Mouse (Mus musculus) WW6 (cell line): ENCODE data around the gene Mtus2.

ENCODE experiments used
- DNase-seq: peaks from one replicate; pipeline ENCODE4 v3.0.0-alpha.2; 2013; ENCODE audit warnings: low read depth, low spot score

Gene Mtus2

DNA sequence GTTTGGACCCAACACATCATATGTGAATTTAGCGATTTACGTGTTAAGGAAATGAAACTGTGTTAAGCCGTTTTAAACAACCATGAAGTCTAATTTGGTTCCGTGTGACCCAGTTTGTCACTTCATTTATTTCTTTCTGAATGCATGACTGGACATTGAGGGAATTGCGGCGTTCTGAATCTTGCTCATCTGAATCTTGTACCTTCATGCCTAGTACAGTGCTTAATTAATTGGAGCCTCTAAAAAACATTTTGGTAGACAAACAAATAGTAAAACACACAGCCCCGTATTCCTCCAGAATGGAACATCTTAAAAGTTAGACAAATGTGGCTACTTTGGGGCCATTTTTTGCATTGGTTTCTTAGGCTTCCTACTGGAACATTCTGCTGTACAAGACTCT is 84.5 kb downstream of the Mtus2 start:
- no peak for DNase-seq

DNA sequence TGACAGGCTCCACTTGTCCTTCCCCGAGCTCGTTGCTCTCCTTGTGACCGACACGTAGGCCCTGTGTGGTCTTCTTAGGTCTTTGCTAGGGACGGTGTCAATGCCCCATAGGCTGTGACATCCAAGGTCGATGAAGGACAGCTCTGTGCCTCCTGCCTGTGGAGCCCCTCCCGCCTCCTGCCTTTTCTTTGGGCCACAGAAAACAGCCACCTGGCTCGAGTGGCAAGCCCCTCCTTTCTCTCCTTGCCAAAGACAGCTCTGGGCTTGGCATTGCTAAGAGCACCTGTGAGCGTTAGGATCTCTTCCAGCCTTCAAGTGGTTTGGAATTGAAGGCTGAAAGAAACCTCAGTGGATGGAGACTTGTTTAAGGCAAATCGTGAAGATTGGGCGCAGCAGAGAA is 91.1 kb downstream of the Mtus2 start:
- no peak for DNase-seq

DNA sequence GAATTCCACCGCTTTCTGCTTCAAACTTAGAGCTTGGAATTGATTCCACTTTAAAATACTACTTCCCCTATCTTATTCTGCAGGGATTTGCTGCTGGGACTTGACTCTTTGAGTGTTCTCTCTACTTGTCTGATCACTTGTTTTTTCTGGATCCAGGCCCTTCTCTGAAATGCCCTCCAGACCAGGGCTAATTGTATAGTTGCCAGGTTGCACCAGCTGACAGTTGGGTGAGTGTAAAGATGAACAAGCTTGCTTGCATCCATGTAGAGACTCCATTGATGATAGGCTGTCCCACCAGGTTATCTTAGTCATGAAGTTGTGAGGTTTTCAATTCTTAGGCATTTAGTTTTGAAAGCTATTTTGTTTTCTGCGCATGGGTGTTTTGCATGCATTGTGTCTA is 92.2 kb downstream of the Mtus2 start:
- no peak for DNase-seq

DNA sequence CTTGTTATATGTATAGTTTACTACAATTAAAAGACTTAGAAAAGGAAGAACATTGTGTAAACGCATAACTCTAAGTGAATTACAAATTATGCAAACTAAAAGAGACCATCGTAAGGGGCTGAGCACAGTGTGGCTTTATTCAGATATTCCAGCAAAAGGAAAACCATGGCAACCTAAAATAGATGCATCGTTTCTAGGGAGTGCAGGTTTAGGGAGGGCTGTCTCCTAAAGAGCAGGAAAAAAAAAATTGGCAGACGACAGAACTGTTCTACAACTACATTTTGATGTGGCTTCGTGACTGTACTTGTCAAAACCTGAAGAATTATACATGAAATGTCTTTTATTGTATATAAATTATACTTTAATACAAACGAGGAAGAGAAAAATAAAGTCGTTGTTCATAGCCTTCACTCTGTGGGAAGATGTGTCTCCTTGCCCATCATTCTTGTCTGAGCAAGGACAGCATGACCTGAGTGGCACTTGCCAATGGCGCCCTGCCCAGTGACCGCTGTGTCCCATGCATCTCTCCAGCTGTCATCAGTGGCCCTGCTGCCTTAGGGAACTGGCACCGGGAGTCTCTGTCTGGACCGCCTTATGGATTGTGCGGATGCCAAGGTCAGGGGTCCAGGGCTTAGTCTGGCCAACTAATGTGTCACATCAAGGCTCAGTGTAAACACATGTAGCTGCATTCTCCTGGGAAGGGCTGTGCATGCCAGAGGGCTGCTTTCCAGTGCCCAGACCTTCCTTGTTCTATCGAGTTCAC is 95.9 kb downstream of the Mtus2 start:
- no peak for DNase-seq

DNA sequence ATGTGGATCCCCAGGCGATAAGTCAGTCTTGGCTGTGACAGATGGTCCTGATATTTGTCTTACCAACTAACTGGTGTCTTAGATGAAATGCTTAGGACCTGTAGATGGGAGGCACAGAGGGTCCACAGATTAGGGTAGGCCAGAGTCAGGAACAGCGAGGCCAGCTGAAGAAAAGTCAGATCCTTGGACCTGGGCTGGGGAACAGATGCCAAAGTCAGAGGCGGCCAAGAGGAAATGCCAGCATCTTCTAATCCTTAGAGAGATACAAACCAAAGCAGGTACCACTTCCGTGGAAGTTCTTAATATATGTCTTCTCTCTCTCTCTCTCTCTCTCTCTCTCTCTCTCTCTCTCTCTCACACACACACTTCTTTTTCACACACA is 96.5 kb downstream of the Mtus2 start:
- no peak for DNase-seq

DNA sequence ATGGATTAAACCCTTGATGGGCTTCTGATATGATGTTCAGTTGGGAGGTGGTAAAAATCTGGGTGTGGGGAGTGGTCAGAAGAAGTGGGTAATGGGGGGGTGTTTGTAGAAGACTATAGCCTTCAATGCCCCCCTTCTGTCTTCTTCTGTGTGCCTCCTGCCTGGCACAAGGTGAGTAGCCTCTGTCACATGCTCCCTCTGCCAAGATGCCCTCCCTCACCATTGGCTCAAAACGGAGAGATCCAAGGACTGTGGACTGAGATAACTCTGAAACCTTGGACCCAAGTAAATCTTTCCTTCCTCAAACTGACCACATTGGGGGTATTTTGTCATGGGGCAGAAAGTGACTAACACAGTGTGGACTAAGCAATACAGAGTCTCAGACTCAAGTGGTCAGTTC is 99.7 kb downstream of the Mtus2 start:
- no peak for DNase-seq

DNA sequence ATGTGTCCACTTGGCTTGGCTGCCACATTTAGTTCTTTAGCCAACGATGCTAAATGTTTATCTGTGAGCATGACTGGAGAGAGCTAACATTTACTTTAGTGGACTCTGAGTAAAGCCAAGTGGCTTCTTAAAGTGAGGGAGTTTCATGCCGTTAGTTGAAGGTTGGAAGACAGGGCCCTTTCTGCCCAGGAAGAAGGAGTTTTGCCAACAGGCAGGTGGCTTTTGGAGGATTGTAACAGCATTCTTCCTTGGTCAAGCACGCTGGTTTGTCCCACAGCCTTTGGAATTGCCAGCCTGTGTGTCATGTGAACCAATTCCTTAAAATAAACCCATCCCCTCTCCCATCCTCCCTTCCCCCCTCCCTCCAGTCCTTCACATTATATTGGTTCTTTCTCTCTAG is 100.3 kb downstream of the Mtus2 start:
- DNase-seq = no peak

DNA sequence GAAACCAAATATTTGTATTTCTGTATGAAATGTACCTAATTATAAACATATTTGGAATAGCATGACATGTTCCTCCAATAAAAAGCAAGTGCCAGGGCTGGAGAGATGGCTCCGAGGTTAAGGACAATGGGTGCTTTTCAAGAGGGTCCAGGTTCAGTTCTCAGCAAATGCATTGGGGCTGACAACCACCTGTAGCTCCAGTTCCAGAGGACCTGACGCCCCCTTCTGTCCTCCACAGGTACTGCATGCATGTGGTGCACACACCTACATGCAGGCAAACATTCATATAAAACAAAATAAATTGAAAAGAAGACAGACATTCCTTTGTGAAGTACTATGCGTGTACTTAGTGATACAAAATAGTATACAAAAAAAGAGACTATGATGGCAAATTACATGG is 102.2 kb downstream of the Mtus2 start:
- no peak for DNase-seq

DNA sequence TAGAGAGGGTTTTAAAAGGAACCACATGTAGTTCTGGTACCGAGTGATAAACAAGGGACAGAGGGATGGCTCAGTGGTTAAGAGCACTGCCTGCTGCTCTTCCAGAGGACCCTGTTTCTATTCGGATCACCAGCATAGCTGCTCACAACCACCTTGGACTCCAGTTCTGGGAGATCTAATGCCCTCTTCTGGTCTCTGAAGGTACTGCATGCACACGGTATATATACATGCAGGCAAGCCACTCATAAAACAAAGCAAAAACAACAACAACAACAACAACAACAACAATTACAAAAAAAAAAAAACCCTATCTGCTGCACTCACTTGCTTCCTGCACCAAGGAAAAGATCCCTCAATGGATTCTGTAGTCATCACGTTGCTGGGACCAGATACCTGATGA is 104.7 kb downstream of the Mtus2 start:
- no peak for DNase-seq

DNA sequence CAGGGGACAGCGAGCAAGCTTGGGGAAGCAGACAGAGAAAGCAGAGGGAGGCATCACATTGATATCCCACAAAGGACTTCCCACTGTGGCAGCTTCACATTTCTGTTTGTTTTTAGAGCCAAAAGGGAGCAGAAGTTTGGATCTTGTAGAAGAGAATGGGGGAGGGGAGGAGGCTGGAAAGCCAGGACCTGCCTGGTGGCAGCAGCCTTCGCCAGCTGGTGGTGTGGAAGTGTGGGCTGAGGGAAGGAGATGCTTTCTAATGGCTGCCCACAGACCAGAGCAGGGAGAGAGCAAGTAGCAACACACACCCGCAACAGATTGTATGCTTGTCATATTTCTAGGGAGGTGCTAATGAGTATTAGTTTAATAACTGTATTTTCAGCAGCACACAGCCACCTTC is 106.6 kb downstream of the Mtus2 start:
- no peak for DNase-seq

DNA sequence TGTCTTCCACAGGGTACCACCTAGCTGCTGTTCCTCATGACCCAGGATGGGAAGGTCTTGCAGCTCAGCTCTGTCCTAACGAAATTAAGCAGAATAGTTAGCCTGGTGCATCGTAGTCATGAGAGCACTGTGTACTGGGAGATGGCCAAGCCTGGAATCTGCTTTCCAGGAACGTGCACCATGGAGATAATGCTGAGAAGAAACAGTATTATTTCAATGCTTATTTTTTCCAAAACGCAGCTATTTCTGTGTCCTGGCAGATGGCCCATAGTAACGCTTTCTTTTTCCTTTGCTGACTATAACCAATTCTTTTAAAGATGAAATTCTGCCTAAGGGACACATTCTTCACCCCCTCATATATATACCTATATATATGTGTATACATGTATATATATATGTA is 108.1 kb downstream of the Mtus2 start:
- DNase-seq = no peak

DNA sequence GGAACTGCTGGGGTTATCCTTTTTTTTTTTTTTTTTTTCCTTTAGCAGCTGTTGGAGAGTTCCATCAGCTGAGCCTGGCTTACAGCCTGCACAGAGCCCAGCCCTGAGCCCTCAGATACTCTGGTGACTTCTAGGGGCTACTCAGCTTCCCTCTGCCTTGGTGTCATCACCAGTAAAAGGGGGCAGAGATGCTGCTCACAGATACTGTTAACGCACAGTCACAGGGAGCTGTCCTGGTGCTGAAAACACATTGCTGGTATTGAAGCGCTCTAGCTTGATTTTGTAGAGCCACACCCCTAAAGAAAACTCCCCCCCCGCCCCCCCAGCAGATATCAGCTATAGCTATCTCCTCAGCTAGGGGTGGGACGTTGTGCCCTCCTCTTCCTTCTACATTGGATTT is 112.8 kb downstream of the Mtus2 start:
- no peak for DNase-seq

DNA sequence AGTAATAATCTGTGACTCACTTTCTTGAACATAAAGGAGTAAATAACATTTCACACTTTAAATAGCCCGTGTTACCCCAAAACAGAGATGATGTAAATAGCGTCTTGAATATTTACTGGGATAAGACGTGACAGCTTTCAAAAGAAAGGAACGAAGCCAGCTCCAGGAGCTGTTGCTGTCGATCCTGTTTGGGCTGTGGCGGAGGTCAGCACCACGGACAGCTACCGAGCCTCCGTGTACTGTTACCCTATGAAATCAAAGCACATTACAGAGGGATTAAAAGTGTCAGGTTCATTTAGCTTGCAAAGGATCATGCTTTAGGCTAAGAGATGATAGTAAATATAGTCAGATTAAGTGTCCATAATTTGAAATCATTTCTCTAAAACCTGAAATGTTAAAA is 114.7 kb downstream of the Mtus2 start:
- no peak for DNase-seq

DNA sequence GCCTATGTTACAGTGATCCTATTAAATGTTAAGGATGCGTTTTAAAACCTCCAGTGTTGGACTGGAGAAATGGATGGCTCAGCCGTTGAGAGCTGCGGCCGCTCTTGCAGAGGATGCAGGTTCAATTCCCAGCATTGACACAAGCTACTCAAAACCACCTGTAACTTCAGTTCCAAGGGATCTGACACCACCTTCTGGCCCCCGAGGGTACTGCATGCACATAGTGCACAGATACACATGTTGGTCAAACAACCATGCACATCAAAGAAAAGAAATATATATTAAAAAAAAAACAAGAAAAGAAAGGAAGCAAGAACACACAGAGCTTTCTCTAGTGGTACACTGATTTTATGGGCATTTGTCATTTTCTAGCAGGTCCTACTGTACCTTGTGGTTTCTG is 116.3 kb downstream of the Mtus2 start:
- no peak for DNase-seq

DNA sequence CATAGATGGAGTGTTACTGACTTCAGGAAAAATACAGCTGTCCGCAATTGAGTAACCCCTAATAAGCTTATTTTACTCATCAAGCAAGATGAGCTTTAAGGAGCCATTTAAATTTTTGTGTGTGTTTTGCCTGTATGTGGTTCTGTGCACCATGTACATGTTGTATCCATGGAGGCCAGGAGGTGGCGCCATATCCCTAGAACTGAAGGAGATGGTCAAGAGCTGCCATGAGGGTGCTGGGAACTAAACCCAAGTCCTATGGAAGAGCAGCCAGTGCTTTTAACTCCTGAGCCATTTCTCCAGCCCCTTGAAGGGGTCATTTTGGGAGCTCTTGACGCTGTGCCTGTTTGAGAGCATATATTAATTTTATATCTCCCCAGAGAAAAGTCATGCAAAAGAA is 122.6 kb downstream of the Mtus2 start:
- DNase-seq = no peak

DNA sequence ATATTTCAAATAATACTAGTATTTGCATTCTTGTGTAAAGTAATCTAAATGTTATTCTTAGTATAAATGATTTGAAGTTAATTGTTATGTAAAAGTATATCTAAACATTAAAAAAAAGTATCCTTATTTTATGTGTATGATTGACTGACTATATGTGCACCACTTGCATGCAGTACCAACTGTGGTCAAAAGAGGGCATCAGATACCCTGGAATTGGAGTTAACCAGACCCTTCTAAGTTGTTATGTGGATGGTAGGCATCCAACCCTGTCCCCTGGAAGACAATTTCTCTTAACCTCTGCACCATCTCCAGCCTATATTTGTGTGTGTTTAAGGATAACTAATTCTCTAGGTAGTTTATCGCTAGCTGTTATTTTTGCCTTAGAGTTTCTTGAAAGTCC is 126.4 kb downstream of the Mtus2 start:
- no peak for DNase-seq

DNA sequence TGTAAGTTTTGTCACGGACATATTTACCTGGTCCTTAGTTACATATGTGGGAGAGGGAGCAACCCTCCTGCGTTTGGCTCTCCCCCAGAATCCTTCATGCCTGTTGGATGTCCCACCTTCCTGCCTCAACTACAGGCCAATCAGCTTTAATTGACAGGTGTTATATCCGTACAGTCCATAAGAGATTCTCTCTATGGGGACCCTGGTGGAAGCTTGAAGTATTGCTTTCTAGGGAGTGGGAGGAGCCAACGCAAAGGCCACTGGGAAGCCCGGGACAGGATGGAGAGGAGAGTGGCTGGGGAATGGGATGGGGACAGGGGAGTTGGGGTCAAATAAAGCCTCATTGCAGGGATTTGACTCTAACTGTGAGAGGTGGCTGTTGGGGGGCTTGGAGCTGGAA is 127.6 kb downstream of the Mtus2 start:
- DNase-seq = no peak

DNA sequence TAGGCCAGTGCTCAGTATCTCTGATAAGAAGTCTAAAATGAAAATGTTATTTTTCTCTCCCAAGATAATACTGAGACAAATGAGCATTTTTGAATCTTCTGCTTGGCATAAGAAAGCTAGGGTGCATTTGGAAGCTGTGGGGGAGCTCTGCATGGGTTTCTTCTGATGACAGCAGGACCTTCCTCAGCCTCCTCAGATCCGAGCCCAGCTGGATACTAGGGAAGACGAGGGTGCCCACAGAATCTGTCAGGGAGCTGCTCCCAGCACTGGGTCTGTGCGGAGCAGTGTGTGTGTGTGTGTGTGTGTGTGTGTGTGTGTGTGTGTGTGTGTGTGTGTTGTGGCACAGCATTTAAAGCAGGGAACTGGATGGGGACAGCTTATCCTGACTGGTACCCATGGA is 130.7 kb downstream of the Mtus2 start:
- no peak for DNase-seq

DNA sequence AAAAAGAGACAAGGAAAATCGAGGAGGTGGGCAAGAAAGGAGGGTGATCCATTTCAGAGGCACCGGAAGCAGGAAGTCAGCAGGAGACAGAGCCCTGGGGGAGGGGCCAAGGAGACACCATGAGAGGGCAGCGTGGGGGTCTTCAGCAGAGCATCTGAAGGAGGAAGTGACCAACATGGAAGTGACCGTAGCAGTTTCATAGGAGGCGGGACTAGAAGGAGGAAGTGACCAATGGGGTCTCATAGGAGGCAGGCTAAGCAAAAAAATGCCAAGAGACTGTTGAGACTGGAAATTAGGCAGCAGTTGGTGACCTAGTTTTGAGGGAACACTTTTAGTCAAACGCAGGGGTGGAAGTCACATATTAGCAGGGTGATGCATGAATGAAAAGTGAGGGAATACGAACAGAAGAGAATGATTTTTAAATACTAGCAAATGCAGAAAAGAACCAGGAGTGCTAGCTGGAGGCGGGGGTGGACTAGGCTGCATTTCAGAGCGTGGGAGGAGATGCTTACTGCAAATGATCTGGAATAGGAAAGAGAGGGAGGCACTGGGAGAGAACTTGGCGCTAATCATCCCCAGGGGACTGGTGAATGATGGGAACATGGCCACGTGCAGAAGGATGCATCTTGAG is 133.2 kb downstream of the Mtus2 start:
- no peak for DNase-seq

DNA sequence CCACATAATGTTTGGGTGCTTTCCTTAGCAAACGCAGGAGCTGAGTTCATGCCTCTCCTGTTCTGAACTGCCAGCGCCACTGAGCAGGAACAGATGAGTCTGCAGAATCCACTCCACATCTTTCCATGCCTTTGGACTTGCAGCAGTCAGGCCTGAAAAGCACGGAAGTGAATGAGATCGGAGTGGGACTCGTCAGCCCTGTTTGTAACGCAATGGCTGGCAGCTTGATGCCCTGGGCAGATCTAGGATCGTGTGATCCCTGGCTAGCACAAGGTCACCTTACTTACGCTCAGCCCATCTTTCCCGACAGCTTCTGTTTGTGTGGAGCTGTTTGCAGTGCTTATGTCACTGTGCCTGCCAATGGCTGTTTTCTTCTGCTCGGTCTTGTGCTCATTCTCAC is 137.5 kb downstream of the Mtus2 start:
- DNase-seq = no peak

DNA sequence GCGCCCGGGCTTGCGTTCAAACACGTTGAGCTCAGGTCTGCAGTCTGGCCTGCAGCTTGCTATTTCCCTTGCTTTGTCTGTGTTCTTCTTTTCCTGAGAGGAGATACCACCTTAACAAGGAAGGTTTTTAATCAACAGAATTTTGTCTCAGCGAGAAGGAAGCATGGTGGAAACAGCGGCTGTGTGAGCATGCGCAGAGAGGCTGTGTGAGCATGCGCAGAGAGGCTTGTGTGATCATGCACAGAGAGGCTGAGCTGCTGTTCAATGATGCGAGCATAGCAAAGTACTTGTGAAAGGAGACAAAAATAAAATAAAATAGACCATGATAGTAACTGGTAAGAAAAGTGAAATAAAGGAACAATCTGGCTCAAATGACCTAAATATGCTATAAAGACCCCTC is 142.2 kb downstream of the Mtus2 start:
- no peak for DNase-seq

DNA sequence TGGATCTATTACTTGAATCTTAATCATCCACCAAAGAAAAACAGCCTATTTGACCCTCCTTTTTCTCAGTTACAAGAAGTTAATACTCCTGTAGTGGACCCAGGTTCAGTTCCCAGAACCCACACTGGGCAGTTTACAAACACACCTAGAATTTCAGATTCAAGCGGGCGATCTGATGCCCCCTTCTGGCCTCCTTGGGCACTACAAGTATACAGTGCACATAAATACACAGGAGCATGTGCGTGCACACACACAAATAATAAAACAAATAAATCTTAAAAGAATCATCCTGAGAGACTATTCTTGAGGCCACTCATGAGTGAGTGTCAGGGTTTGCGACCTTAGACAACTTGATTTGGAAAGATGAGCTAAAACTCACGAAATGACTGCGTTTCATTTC is 150.2 kb downstream of the Mtus2 start:
- no peak for DNase-seq

DNA sequence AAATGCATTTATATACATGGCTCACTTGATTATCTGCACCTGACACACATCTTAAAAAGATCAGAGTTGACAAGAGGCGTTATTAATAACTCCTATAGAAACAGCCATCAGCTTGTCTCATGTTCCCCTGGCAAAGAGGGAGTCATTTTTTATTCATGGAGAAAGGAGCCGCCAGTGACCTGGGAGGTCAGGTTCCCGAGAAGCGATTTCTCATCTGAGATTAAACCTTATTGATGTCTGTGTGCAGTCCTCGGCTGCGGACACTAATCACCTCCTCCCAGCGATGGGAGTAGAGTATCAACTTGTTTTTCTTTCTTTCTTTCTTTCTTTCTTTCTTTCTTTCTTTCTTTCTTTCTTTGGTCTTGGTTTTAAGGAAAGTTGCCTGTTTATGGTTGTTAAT is 150.8 kb downstream of the Mtus2 start:
- DNase-seq = no peak

DNA sequence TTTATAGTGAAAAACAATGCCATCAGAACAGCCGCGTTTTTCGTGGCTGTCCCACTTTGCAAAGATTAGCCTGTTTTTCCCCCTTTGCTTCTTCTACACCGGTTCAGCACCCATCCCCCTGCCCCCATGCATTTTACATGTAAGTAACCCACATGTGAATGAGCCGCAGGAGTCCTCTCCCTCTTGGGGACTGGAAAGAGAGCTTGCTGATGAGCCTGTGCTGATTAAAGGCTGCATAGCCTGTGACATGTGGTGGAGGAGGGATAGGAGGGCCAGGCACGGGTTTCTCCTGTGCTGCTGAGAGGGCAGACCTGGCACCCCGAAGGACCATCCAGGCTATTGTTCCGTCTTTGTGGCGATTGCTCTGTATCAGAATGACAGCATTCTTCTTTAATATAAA is 151.2 kb downstream of the Mtus2 start:
- no peak for DNase-seq
